Mouse (Mus musculus) MEL (cell line): ENCODE data around the gene Uso1.

Experiments used
- CHD2 ChIP-seq: IDR thresholded peaks from 2 replicates; pipeline ENCODE4 v1.6.1; 2011; ENCODE audit warnings: low read length, improper control_type of control experiment
- CTCF ChIP-seq, 3 experiments: IDR thresholded peaks in 2 of 3; conservative IDR thresholded peaks in 1 of 3; 2 replicates each; pipeline ENCODE4 v1.5.1; 2011 to 2012; ENCODE audit warnings: low read length in 3 of 3, low read depth in 2 of 3, mild to moderate bottlenecking in 2 of 3, improper control_type of control experiment in 1 of 3, inconsistent platforms in 1 of 3, mixed read lengths in 1 of 3, moderate library complexity in 1 of 3; ENCODE audit not compliant: control insufficient read depth in 1 of 3, insufficient read depth in 1 of 3, poor library complexity in 1 of 3, severe bottlenecking in 1 of 3
- ELF1 ChIP-seq: IDR thresholded peaks from 2 replicates; pipeline ENCODE4 v1.6.1; 2014; ENCODE audit warnings: low read depth, mild to moderate bottlenecking, inconsistent platforms, low read length, improper control_type of control experiment, moderate library complexity
- GATA1 ChIP-seq: IDR thresholded peaks from 2 replicates; pipeline ENCODE4 v1.6.1; 2011; ENCODE audit warnings: low read depth, low read length, improper control_type of control experiment
- MYC ChIP-seq: IDR thresholded peaks from 2 replicates; pipeline ENCODE4 v1.6.1; 2011; ENCODE audit warnings: low read depth, mild to moderate bottlenecking, low read length, improper control_type of control experiment, moderate library complexity
- POLR2A ChIP-seq, 2 experiments: IDR thresholded peaks; 2 replicates each; pipeline ENCODE4 v1.6.1; 2011 to 2012; ENCODE audit warnings: low read length in 2 of 2, mild to moderate bottlenecking in 2 of 2, control low read depth in 1 of 2, improper control_type of control experiment in 1 of 2, low read depth in 1 of 2, moderate library complexity in 1 of 2; ENCODE audit not compliant: control insufficient read depth in 1 of 2, insufficient read depth in 1 of 2, poor library complexity in 1 of 2
- RAD21 ChIP-seq: IDR thresholded peaks from 2 replicates; pipeline ENCODE4 v1.6.1; 2011; ENCODE audit warnings: mild to moderate bottlenecking, low read depth, low read length, improper control_type of control experiment
- TBP ChIP-seq: IDR thresholded peaks from 2 replicates; pipeline ENCODE4 v1.8.0; 2011; ENCODE audit warnings: low read depth, low read length, improper control_type of control experiment

DNA sequence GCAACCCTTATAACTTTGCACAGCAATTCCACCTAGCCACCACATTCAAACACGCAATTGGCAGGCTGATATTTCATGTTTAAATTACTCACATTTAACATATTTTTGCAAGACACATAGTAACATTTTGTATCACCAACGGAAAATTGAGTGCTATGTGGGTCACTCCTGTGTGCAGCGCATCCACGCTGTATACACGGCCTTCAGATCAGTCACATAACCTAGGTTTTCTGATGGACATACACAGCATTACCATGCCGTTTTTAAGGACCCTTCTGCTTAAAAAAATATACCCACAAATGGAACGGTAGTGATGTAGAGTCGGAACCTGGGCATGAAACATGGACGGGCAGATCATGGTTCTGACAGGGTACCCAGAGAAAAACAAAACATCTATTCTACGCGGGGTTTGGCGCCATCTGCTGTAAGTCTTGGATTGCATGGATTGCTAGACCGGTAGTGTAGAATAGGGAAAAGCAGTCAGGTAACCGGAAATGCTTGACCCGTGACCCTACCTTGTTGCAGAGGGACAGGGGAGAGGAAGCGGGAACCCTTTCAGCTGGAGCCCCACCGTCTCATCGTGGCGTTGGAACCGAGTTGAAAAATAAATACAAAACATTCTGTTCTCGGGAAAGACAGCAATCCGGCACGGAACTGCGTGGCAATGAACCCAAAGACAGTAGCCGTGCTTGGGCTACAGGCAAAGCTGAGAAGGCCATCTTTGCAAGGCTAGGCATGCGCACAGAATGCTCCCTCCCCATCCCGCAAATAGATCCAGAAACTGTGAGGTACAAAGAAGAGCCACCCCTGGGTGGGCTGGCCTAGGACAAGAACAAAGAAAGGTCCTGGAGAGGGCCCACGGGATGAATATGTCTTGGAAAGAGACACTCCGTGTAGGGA is 101.8 kb downstream of the Uso1 start:
- peak; percentile 48 to 67 (median 59) for TF ChIP-seq CTCF (IDR thresholded peaks at IDR 0.05 in 2 of 3, conservative IDR thresholded peaks at IDR 0.05 in 1 of 3; ENCODE audit: control insufficient read depth in 1 of 3, insufficient read depth in 1 of 3, low read depth in 2 of 3, low read length in 3 of 3, poor library complexity in 1 of 3, severe bottlenecking in 1 of 3)
- no peak for TF ChIP-seq POLR2A (IDR thresholded peaks at IDR 0.05; ENCODE audit: control insufficient read depth in 1 of 2, insufficient read depth in 1 of 2, low read depth in 1 of 2, low read length in 2 of 2, poor library complexity in 1 of 2)
- TF ChIP-seq CHD2: no peak
- TF ChIP-seq RAD21: peak; percentile 77
- TF ChIP-seq ELF1: no peak
- TF ChIP-seq GATA1: no peak
- TF ChIP-seq MYC: no peak
- no peak for TF ChIP-seq TBP
